Mouse (Mus musculus) kidney, adult 2 months (tissue): ENCODE data around the gene Map3k20.

Source experiments
- CTCF ChIP-seq: fragments of 200-500 bp; conservative IDR thresholded peaks from 2 replicates; pipeline ENCODE4 v1.5.1; 2011; ENCODE audit warnings: low read depth, mild to moderate bottlenecking, control low read depth, low read length, moderate library complexity, mixed read lengths; ENCODE audit not compliant: insufficient read depth, insufficient read length
- POLR2A ChIP-seq: fragments of 200-500 bp; IDR thresholded peaks from one replicate; pipeline ENCODE4 v1.6.1; 2011; ENCODE audit warnings: low read depth, low read length, control low read depth

- no peak for TF ChIP-seq CTCF
- TF ChIP-seq POLR2A, result no peak
Measured at GRCm38 (mm10) chr2:72324436-72324835, 39.0 kb downstream of the Map3k20 start.
